Mouse (Mus musculus) layer of hippocampus, postnatal 14 days (tissue): ENCODE measurements around the gene Rasef. TPM values are rescaled to one million over a fixed set of nuclear protein-coding genes. Genes with fewer than 3 reads are reported as not detected.
"Not testable (repeated sequence)": the region's sequence is repeated elsewhere in the genome, so short reads cannot be mapped to it uniquely, and the experiment has no call there.

Experiments used
- DNase-seq, 2 experiments: peaks; one replicate each; pipeline ENCODE4 v3.0.0; 2021 to 2022; ENCODE audit warnings: low spot score in 2 of 2, mixed read lengths in 1 of 2
- long read RNA-seq, 2 experiments: library from polyadenylated mRNA; stranded (forward); transcript quantifications; one replicate each; pipeline ENCODE4 v2.0.0; 2021
- total RNA-seq, 2 experiments: library from RNA; stranded (reverse); gene quantifications; 2 replicates each; pipeline ENCODE4 v1.2.3; 2021

The Rasef gene
- under 1 TPM; 0.25 to 0.31 TPM for total RNA-seq
- long read RNA-seq, experiment 1: 0 reads
- long read RNA-seq, experiment 2, partial matches to known transcripts: 0 of 3 reads
- long read RNA-seq, experiment 2, other reads (novel, unspliced or antisense): 3 of 3 reads

DNA sequence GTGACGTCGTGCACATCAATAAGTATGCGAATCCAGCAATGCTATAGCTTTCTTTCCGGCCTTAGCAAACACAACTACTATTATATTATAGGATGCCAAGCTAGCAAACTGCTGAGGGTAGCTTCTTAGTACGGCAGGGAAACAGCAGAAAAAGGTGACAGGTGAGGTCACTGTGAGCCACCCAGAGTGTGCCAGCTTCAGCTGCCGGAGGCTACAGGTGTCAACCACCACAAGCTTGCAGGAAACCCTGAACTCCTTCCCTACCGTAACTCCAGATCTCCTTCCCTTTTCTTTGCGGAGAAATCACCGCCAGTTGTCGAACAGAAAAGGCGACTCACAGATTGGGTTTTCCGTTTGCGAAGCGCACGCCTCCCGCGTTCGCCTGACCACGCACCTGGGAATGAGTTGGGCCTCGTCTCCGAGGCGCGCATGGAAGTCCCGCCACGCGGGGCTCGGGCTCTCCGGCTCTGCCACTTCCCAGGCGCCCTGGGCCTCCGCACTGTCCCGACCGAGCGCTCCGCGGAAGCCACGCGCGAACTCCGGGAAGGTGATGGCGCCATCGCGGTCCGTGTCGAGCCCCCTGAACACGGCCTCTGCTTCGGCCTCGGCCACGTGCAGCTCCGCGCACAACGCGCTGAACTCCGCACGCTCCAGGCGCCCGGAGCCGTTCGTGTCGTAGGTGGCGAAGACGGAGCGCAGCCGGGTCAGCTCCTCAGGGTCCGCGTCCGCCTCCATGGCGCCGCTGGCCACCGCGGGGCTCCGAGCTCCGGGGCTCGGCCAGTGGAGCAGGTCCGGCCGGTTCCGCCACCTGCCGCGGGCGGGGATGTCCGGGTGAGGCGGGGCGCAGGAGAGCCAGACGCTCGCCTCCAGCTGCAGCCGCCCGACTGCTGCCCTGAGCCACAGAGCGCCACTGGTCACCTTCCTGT lies at the start of gene Rasef:
Rasef (minus strand) TSS at position 735 of the 926 bp plus-strand sequence.
- peak in 1 of 2 experiments; percentile 16 for DNase-seq

DNA sequence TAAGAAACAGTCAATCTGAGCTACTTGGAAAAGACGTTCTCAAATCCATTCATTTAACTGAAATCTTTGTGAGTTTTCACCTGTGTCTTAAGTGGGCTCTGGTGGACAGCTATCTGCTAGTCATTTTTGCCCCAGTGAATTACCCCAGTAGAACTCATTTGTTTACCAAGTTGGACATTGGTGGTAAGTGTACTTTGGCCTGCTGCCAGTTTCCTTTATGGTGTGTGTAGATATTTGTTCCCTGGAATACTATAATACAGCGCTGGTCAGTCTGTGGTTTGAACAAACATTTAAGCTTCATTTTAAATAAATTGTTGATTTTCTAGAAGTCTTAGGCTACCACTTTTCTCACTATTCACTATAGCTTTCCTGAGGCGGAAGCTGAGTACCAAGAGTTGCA lies 35.8 kb upstream of the Rasef start:
- DNase-seq: no peak

DNA sequence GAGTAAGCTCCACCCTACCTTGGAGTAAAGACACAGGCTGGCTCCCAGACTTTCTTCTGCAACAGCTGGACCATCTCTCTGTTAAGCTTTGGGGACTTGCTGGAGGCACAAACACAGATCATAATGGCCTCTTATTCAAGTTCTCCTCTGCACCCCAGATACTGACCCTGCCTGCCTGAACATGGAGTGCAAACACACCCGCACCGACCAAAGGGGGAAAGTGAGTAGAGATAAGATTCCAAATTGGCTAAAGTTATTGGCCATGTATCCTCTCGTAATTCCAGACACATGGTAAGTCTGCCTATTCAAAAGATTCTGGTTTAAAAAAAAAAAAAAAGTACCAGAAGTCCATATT lies 369 bp upstream of the Rasef start:
- DNase-seq: no peak

DNA sequence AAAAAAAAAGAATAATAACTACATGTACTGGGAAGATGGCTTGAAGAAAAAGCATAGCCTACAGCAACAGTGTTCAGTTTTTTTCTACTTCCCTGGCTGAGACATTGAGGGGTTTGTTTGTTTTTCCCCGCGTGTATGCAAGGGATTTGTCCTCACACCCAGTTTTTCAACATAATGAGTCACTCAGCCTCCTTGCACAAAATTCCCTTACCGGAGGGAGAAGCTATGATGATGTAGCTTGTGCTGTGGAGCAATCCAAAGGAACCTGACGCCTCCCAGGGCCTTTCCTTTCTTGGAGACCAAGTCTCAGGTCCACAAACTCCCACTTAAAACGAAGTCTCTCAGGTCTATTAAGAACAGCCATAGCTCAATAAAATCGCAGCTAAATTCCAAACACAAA lies 1.3 kb downstream of the Rasef start:
- no peak for DNase-seq

DNA sequence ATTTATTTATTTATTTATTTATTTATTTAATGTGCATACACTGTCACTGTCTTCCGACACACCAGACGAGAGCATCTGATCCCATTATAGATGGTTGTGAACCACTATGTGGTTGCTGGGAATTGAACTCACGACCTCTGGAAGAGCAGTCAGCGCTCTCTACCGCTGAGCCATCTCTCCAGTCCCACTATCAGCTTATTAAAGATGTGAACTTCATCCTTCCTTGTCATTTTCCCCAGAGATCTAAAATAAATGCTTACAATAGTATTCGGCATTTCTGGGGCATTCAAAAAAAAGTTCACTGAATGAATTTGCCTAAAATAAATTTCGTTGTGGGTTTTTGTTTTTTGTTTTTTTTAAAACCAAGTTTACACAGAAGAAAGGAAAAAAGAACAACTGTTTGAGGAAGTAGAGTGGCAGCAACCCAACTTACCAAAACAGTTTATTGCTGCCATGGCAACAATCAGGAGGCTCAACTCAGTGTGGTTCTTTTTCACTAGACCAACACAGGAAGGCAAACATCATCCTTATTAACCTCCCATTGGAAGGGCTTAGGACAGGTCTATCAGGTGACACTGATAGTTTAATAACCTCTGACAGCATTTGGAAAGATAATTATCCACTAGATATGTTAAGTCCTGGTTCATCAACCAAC lies 2.6 kb downstream of the Rasef start:
- DNase-seq: no peak

DNA sequence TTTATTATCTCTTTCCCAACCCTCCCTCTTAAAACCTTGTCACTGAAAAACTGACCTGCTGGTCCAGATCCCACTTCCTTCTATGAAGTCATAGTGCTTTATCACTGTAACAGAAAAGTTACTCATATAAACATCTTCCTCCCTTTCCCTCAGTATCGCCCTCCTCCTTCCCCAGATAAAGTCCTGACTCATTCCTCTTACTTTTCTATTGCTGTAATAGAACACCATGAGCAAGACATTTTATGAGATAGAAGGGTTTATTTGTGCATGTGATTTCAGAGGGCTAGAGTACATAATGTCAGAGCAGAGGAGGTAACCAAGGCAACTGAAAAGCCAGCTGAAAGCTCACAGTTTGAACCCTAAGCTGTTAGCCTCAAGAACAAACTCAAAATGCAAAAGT lies 6.6 kb downstream of the Rasef start:
- DNase-seq: no peak

DNA sequence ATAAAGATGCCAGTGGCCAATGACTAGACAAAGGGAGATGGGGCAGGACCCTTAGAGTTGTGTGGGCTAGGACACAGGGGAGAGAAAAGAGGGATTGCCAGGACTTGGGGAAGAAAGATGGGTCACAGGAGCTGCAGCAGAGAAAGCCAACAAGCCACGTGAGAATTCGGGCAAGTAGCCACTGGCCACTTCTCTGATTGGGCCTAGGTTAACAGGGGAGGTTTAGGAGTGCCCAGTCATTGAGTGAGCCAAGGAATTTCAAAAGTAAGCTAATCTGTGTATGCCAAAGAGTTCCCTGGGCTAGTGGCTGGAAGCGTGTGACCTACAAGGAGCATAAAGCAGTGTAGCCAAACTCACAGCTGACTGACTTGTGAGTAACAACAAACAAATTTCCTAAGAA lies 9.7 kb downstream of the Rasef start:
- DNase-seq: no peak

DNA sequence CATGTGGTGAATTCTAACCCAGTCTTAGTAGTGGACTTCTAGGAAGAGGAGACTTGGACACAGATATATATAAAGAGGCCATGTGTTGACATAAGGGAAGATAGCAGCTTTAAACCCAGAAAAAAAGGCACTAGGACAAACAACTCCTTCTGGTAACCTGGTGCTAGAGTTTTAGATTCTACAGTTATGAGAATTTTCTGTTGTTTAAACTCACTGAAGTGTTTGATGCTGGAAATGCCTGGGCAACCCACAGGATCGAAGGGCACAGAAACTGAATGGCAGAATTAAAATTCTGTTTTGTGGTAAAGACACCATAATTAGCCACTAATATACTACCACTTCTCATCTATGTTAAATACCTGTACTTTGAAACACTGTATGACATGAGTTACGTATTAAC lies 15.5 kb downstream of the Rasef start:
- no peak for DNase-seq

DNA sequence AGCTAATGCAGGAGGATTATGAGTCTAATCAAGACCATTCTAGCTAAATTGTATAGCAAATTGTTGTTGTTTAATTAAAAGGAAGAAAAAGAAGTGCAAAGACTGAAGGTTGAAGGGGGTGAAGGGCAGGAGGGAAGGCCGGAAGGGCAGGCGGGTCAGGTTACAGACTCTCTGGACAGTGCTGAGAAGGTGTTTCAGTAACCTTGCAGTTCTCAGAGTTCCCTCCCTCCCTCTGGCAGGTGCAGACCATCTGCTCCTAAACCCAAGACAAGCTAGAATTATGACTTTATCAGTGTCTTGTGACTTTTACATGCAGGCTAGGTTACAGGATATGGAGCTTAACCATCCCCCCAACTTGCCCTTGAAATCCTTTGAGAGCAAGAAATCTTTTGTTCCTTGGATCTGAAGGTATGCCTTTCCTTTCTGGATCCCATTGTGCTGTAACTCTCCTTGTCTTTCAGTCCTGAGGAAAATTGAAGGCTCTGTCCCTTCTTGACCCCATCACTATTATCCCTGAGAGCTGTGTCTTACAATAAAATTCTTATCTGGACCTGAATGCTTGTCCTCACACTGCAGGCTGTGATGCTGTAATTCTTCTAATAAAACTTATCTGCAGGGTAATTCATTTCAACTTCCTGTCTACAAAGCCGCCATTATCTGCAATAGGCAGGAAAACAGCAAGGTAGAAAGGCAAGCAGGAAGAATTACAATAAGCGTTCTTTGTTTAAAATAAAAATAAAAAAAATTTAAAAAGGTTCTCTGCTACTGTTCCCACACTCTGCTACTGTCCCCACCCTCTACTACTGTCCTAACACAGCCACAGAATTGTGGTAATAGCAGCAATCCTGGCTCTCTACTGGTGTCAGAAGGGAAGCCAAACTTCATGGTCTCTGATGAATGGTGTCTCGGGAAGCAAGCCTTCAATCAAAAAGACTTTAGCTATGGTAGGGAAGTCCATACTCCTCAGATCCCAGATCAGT lies 16.7 kb downstream of the Rasef start:
- DNase-seq: no peak

DNA sequence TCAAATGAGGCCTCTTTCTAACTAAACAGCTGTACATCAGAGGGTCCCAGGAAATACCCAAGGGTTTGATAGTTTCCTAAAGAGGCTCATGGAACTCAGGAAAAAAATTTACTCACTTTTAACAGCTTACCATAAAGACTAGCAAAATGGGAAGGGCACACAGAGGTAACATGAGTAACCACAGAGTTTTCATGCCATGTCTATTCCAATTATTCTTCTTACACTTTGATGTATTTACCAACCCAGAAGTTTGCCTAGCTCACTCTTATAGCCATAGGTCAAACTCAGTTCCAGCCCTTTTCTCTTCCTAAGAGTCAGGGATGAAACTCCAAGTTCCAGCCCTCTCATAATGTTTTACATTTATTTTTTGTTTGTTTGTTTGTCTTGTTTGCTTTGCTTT lies 18.8 kb downstream of the Rasef start:
- no peak for DNase-seq

DNA sequence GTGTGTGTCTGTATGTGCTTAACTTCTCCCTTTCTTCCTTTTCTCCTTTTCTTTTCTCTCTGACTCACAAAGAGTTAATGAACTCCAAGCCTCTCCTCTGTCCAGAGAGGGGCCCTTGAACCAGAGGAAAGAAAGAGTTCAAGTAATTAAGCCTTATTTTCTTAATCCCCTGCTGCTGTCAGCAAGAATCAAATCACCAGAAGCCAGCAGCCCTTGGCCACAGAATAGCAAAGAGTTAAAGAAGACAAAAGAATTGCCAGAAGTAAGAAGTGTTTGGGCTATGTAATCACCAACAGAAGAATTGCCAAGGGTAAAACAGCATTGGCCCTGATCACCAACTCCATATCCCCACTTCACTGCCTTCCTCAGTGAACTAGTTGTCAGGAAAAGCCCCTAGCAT lies 20.2 kb downstream of the Rasef start:
- no peak for DNase-seq

DNA sequence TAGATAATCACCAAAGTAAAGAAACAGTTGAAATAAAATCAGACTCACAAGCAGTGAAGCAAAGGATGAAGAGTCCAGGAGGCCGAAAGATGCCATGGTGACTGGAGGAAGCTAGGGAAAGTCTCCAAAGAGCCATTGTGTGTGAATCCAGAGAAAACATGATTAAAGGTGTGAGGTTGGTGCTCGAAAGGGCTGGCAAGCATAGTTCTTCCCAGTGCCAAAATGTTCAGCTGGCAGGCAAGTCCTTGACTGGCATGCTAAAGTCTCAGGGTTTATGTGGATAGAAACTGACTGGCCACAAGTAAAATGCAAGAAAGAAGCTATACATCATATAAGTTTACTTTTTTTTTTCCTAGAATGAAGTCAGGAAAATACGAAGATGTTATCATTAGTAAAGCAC lies 22.6 kb downstream of the Rasef start:
- no peak for DNase-seq

DNA sequence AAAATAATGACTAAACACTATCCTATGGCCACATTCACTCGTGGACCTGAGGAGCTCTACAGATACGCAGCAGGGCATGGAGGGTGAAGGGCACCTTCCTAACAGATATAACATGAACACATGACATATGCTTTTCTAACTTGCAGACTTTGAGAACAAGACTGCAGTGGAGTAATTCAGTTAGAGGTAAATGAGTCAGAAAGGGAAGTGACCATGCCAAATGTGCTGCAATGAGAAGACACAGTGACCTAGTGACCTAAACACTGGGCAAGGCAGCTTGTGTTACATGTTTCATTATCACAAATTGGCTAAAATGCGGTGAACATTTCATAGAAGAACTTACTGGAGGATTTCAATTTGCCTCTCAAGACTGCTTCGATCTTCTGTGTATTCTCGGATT lies 42.6 kb downstream of the Rasef start:
- DNase-seq: no peak

DNA sequence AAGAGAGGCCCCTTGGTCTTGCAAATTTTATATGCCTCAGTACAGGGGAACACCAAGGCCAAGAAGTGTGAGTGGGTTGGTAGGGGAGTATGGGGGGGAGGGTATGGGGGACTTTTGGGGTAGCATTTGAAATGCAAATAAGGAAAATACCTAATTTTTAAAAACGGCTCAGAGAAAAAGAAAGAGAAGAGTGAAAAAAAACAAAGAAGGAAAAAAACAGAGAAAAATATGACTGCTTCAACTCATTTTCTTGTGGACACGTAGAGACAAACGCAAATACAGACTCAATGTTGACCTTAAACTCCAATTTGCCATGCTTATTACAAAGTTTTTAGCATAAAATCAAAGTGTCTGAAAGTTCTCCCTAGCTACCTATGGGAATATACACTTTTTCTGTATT lies 51.4 kb downstream of the Rasef start:
- DNase-seq: no peak

DNA sequence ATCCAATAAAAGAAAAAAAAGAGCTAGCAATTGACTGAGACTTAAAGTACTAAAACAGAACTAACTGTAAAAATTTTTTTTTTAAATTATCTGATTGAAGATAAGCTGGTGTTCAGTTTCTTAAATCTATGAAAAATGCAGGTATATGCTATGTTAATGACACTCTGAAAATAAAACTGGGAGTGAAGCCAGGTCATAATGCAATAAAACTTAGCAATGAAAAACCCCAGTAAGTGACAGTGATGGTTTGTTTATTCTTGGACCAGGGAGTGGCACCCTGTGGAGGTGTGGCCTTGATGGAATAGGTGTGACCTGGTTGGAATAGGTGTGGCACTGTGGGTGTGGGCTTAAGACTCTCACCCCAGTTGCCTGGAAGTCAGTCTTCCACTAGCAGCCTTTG lies 71.0 kb downstream of the Rasef start:
- no peak for DNase-seq

DNA sequence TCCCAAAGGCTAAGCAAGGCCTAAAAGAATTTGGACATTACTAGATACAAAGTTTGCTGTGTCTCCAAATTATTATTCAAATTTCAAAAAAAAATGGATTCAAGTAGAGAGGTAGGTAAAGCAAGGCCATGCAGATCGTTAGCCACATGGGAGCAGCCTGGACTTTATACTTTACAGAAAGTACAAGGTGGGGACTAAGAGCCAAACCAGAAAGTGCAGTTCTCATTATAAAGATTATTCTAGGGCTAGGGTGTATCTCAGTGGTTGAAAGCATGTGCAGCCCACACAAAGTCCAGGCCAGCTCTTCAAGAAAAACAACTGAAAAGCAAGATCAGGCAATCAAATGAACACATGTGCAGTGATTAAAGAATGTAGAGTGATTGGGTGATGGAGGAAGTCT lies 72.0 kb downstream of the Rasef start:
- no peak for DNase-seq

DNA sequence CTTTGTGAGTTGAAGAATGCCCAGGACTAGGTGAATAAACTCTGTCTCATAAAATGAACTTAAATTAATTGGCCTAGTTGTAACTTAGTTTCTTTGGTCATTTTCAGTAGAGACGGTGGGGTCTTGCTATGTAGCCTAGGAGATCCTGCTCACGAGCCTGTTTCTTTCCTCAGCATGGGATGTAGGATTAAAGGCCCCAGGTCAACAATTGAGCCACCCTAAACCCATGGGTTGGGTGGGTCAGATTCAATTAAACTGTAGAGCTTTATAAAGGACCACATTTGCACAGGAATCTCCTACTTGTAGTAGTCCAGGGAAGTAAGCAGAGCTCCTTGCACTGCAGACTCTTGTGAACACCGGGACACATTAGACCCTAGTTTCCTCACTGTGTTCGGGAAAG lies 107.6 kb downstream of the Rasef start, which contains the start of gene Gm428:
Gm428 (plus strand) TSS at position 301 of the 400 bp plus-strand sequence.
- not testable (repeated sequence) for DNase-seq

DNA sequence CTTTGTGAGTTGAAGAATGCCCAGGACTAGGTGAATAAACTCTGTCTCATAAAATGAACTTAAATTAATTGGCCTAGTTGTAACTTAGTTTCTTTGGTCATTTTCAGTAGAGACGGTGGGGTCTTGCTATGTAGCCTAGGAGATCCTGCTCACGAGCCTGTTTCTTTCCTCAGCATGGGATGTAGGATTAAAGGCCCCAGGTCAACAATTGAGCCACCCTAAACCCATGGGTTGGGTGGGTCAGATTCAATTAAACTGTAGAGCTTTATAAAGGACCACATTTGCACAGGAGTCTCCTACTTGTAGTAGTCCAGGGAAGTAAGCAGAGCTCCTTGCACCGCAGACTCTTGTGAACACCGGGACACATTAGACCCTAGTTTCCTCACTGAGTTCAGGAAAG lies 122.7 kb downstream of the Rasef start, which contains the start of gene Gm11239:
Gm11239 (plus strand) TSS at position 301 of the 400 bp plus-strand sequence.
- not testable (repeated sequence) for DNase-seq
